Mouse (Mus musculus) embryonic facial prominence, embryonic 11.5 days (tissue): ENCODE data around the gene Pacrg. TPM values are rescaled to one million over a fixed set of nuclear protein-coding genes. Genes with fewer than 3 reads are reported as not detected.

Source experiments
- ATAC-seq: fragments of 200-750 bp; cut with Nextera tagmentation; replicated peaks from 2 replicates; pipeline ENCODE4 v1.8.0; 2017; ENCODE audit warnings: low read depth; ENCODE audit not compliant: insufficient number of reproducible peaks, low FRiP score, low TSS enrichment
- DNase-seq: peaks from one replicate; pipeline ENCODE4 v3.0.0-alpha.2; 2015; ENCODE audit warnings: low spot score
- H3K27ac ChIP-seq: fragments of 300-500 bp; sonication (generic); replicated peaks from 2 replicates; pipeline ENCODE4 v1.5.1; 2014; ENCODE audit warnings: mild to moderate bottlenecking, low read depth, low read length, control low read depth
- H3K27me3 ChIP-seq: fragments of 300-500 bp; sonication (generic); 2 replicates; pipeline ENCODE4 v1.6.1; 2014; ENCODE audit warnings: mild to moderate bottlenecking, low read length, moderate library complexity, mixed read lengths; ENCODE audit not compliant: control insufficient read depth, insufficient read depth
- H3K36me3 ChIP-seq: fragments of 300-500 bp; sonication (generic); replicated peaks from 2 replicates; pipeline ENCODE4 v1.6.1; 2014; ENCODE audit warnings: low read depth, mild to moderate bottlenecking, low read length, moderate library complexity, mixed read lengths; ENCODE audit not compliant: control insufficient read depth, insufficient read depth
- H3K4me1 ChIP-seq: fragments of 300-500 bp; sonication (generic); 2 replicates; pipeline ENCODE4 v1.6.1; 2014; ENCODE audit warnings: low read length, mixed read lengths; ENCODE audit not compliant: control insufficient read depth, insufficient read depth
- H3K4me2 ChIP-seq: fragments of 300-500 bp; sonication (generic); 2 replicates; pipeline ENCODE4 v1.6.1; 2014; ENCODE audit warnings: low read depth, mild to moderate bottlenecking, control low read depth, low read length, moderate library complexity
- H3K4me3 ChIP-seq: fragments of 300-500 bp; sonication (generic); 2 replicates; pipeline ENCODE4 v1.5.1; 2014; ENCODE audit warnings: low read depth, low read length, control low read depth
- H3K9ac ChIP-seq: fragments of 300-500 bp; sonication (generic); replicated peaks from 2 replicates; pipeline ENCODE4 v1.6.1; 2014; ENCODE audit warnings: mild to moderate bottlenecking, control low read depth, low read length
- H3K9me3 ChIP-seq: fragments of 300-500 bp; sonication (generic); replicated peaks from 2 replicates; pipeline ENCODE4 v1.6.1; 2016; ENCODE audit warnings: mild to moderate bottlenecking, low read length, inconsistent platforms, mixed read lengths; ENCODE audit not compliant: control insufficient read depth
- WGBS: fragments of 180-500 bp; shearing (Covaris S2); extraction: QIAGEN DNeasy Blood & Tissue Kit; methylation state at CpG from one replicate; pipeline ENCODE4 v1.1.7; 2014; 5-methylcytosine and 5-hydroxymethylcytosine counted together
- polyA plus RNA-seq: library from polyadenylated mRNA; unstranded; fragments of >200 nt; fragmentation: Nextera tagmentation; extraction: Ambion mirVana; gene quantifications from 2 replicates; pipeline ENCODE4 v1.2.1, GENCODE M21; 2014

The Pacrg gene
- polyA plus RNA-seq, 1 experiment from 2014 or later: 3.0 TPM

DNA sequence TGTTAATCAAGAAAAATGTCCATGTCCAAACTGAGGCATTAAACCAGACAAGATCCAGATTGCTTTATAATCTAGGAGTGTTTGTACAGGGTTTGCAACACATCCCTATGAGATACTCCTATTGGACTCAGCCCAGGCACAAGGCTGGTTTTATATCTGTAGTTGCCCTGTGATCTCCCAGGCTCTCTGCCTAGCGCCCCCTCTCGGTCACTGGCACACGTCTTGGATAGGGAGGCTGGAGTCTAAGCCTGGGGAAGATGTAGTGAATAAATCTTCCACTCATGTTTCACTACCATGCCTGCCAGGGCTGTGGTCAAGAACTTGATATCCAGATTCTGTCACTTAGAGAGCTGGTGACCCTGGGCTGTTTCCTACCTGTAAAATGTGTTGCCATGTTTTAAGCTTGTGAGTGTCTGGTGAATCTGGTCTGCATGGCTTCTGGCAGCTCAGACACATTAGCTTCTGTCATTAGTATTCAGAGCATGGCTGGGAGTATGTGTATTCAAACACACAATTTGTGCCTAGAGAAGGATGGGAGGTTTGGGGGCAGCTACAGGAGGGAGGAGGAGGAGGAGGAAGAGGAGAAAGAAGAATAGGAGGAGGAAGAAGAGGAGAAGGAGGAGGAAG is 310.7 kb downstream of the Pacrg start:
- Histone ChIP-seq H3K9ac (no peak overlapping the region), H3K27ac (no peak overlapping the region), H3K9me3 (no peaks in the 10 kb centered on the region), H3K4me3 (no peak overlapping the region), H3K4me1 (no peaks in the 10 kb centered on the region), H3K27me3 (no peaks in the 10 kb centered on the region), H3K4me2 (no peak overlapping the region), H3K36me3 (no peaks in the 10 kb centered on the region)
- DNase-seq (no peak), ATAC-seq (no peak)
- 72% methylated on average over 3 of the region's 3 CpGs for WGBS

DNA sequence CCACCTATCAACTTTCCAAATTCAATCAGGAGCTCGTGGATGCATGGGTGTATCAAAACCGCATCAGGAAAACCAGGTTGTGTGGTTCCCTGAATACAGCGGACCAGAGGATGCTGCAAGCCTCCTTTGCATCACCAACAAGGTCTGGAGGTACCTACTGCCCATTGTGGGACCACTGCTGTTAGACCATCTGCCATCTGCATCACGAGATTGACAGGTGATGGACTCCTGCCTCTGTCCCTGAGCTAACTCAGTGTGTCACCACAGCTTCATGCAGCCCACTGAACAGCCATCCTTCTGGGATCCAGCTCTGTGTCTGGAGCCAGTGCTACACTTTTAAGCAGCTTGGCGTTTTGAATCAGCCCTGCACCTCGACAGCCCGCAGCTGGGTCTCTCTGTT is 318.8 kb downstream of the Pacrg start:
- no peak for DNase-seq
- H3K9me3 ChIP-seq: no peaks in the 10 kb centered on the region
- H3K27me3 ChIP-seq: no peaks in the 10 kb centered on the region
- H3K4me2 ChIP-seq: no peak overlapping the region
- no peak overlapping the region for H3K27ac ChIP-seq
- 84% methylated on average over 7 of the region's 7 CpGs for WGBS
- no peaks in the 10 kb centered on the region for H3K4me1 ChIP-seq
- H3K4me3 ChIP-seq: no peak overlapping the region
- no peak overlapping the region for H3K9ac ChIP-seq
- no peak for ATAC-seq
- H3K36me3 ChIP-seq: no peaks in the 10 kb centered on the region

DNA sequence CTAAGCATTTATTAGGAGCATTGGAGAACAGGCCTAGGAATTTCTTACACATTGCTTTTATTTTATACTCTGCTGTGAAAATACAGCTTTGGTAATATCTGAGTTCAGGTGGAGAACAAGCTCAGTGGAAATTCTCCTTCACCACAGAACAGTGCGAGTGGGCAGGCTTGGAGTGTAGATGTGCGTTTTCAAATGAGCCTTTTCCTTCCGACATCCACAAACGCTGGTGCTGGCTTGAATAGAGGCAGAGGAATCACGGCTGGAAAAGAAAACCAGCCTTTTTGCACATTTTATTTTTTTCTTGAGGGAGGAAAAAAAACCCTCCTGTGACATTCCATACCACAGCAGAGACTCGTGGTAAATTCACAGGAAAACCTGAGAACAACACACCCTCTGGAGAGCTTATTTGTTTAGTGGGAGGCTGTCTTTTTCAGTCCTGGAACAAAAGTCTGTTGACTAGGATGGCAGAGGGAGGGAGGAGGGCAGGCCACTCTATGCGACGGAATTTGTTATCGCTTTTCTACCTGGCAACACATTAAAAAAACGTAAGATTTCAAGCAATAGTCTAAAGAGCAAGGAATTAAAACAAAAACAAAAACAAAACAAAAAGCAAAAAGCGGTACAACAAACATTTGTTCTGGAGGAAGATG is 320.5 kb downstream of the Pacrg start:
- no peak overlapping the region for H3K4me3 ChIP-seq
- WGBS: 30% methylated on average over 11 of the region's 11 CpGs
- no peaks in the 10 kb centered on the region for H3K36me3 ChIP-seq
- no peak overlapping the region for H3K27ac ChIP-seq
- ATAC-seq: no peak
- H3K4me2 ChIP-seq: no peak overlapping the region
- DNase-seq: no peak
- no peaks in the 10 kb centered on the region for H3K9me3 ChIP-seq
- H3K9ac ChIP-seq: no peak overlapping the region
- no peaks in the 10 kb centered on the region for H3K4me1 ChIP-seq
- H3K27me3 ChIP-seq: no peaks in the 10 kb centered on the region

DNA sequence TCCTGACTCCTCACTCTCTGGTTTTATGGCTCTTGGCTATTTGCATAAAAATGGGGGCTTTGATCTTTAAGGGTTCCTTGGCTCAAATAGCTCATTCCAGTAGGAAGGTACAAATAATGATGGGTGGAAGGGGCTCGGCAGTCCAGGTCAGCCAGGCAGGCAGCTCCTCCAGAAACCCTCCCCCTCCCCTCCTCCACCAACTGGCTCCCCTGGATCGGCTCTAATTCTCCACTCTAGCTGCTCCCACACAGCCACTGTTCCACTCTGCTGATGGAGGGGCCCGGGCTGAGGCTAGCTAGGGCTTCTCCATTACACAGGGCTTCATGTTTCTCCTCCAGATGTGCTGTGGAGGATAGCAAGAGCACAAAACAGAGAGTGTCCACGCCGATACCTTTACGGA is 325.3 kb downstream of the Pacrg start:
- 60% methylated on average over 6 of the region's 6 CpGs for whole genome bisulfite sequencing
- H3K4me1 ChIP-seq: peaks cover 2% of the 10 kb centered on the region; the same call in 1 of the 2 replicates
- peak; percentile 62; the same call in 1 of the 2 replicates for ATAC-seq
- H3K36me3 ChIP-seq: no peaks in the 10 kb centered on the region
- H3K9me3 ChIP-seq: no peaks in the 10 kb centered on the region
- no peak overlapping the region for H3K9ac ChIP-seq
- no peak overlapping the region for H3K27ac ChIP-seq
- no peaks in the 10 kb centered on the region for H3K27me3 ChIP-seq
- no peak overlapping the region for H3K4me3 ChIP-seq
- DNase-seq: peak; percentile 36
- no peak overlapping the region for H3K4me2 ChIP-seq

DNA sequence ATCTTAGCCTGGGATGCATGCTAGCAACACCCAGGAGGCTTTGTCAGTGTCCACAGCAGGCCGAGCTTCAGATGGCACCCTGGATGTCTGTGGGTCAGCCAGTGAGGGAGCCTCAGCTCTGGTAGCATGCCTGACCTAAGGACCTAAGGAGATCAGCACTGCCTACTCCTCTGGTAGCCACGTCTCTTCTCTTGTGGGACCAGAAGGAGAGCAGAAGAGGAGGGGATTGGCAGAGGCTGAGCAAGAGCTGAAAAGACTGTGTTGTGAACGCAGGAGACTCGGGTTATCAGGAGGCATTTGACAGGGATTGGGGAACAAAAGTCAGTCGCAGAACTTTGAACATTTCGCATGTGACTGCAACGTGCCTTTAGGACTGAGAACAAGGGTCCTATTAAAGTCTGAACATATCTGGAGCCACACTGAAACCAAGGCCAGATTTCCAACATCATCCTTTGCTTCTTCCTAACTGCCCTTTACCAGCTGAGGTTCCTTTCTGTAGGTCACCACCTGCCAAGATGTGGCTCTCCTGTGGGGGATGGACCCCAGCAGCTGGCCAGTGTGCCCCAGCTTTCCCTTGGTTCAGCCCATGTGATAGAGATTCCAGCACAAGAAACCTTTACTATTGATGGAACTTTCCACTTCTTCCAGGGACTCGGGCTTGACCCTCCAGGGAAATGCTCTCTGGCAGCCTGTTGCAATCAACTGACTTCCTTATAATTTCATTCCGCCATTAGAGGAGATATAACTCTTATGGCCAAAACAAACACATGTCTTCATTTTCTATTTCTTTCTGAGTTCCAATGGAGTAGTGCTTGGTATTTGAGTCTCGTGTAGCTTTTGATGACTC is 329.0 kb downstream of the Pacrg start:
- Histone ChIP-seq H3K36me3 (no peaks in the 10 kb centered on the region), H3K27ac (no peak overlapping the region), H3K27me3 (no peaks in the 10 kb centered on the region), H3K9ac (no peak overlapping the region), H3K4me1 (peaks cover 2% of the 10 kb centered on the region; the same call in 1 of the 2 replicates), H3K4me2 (no peak overlapping the region), H3K4me3 (no peak overlapping the region), H3K9me3 (no peaks in the 10 kb centered on the region)
- WGBS: 80% methylated on average over 10 of the region's 10 CpGs
- ATAC-seq (no peak), DNase-seq (no peak)

DNA sequence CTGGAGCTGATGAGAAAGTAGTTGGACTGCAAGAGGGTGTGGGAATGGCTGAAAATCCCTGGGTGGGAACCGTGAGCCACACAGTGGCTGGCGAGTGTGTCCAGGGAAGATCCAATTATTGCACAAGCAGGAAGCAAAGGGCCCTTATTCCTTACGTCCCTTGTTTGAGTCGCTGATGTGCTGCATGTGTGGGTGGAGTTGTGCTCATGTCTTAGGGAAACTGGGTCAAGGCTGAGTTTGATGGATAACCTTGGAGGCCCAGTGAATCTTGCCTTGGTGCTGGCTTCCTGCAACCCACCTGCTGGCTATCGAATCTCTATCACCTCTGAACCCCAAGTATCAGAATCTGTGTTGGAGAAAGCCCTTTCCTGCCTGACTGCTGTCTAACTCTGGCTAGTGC is 329.6 kb downstream of the Pacrg start:
- Histone ChIP-seq H3K4me3 (no peak overlapping the region), H3K36me3 (no peaks in the 10 kb centered on the region), H3K4me2 (no peak overlapping the region), H3K27me3 (no peaks in the 10 kb centered on the region), H3K9ac (no peak overlapping the region), H3K9me3 (no peaks in the 10 kb centered on the region), H3K27ac (no peak overlapping the region), H3K4me1 (peaks cover 2% of the 10 kb centered on the region; the same call in 1 of the 2 replicates)
- DNase-seq (no peak), ATAC-seq (no peak)
- 74% methylated on average over 5 of the region's 5 CpGs for WGBS

DNA sequence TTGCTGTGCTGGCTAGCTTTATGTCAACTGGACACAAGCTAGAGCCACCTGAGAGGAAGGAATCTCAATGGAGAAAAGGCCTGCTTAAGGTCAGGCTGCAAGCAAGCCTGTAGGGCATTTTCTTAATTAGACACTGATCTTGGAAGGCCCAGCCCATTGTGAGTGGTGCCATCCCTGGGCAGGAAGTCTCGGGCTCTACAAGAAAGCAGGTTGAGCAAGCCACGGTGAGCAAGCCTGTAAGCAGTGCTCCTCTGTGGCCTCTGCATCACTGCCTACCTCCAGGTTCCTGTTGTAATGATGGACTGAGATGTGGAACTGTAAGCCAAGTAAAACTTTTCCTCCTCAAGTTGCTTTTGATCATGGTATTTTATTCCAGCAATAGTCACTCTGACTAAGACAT is 332.0 kb downstream of the Pacrg start:
- no peak for ATAC-seq
- 73% methylated on average over 2 of the region's 2 CpGs for WGBS
- DNase-seq: no peak
- no peak overlapping the region for H3K27ac ChIP-seq
- peaks cover 2% of the 10 kb centered on the region; the same call in 1 of the 2 replicates for H3K4me1 ChIP-seq
- no peaks in the 10 kb centered on the region for H3K27me3 ChIP-seq
- no peak overlapping the region for H3K9ac ChIP-seq
- H3K4me3 ChIP-seq: no peak overlapping the region
- no peaks in the 10 kb centered on the region for H3K36me3 ChIP-seq
- no peaks in the 10 kb centered on the region for H3K9me3 ChIP-seq
- no peak overlapping the region for H3K4me2 ChIP-seq

DNA sequence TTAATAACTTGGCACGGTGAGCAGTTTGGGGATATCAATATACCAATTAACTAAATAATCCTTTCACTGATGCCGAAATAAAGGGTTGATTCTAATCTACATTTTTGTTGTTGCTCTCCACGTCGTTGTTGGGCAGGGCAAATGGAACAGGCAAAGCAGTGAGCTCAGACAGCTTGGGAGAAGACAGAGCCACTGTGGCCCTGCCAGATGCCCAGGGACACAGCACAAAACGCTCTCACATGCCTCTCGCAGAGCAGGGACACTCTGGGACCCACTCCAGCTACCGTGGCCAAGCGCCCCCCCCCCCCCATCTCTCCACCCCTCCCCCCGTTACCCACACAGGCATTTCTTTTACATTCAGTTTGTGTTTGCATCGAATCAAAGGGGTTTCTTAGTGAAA is 332.6 kb downstream of the Pacrg start:
- ATAC-seq (no peak), DNase-seq (no peak)
- H3K9me3 ChIP-seq: no peaks in the 10 kb centered on the region
- no peak overlapping the region for H3K9ac ChIP-seq
- WGBS: 54% methylated on average over 10 of the region's 10 CpGs
- H3K4me2 ChIP-seq: no peak overlapping the region
- H3K27me3 ChIP-seq: no peaks in the 10 kb centered on the region
- peaks cover 2% of the 10 kb centered on the region; the same call in 1 of the 2 replicates for H3K4me1 ChIP-seq
- H3K27ac ChIP-seq: no peak overlapping the region
- no peak overlapping the region for H3K4me3 ChIP-seq
- no peaks in the 10 kb centered on the region for H3K36me3 ChIP-seq
